Mouse (Mus musculus) retina, postnatal 7 days (tissue): ENCODE measurements around the gene 1110065P20Rik.

Source experiments
- DNase-seq: peaks from one replicate; pipeline ENCODE4 v3.0.0-alpha.2; 2012; ENCODE audit warnings: low read depth, low spot score

The 1110065P20Rik gene

GRCm38 (mm10) chr4:124850933-124851658 lies at the start of gene 1110065P20Rik:
Gene 1110065P20Rik (minus strand): TSS chr4:124851196.
- no peak for DNase-seq

GRCm38 (mm10) chr4:124899906-124900305 lies 48.9 kb upstream of the 1110065P20Rik start:
- no peak for DNase-seq

GRCm38 (mm10) chr4:124898428-124898827 lies 47.4 kb upstream of the 1110065P20Rik start:
- DNase-seq = no peak

- no peak for DNase-seq
Measured at GRCm38 (mm10) chr4:124894508-124895428, 43.8 kb upstream of the 1110065P20Rik start.

DNA sequence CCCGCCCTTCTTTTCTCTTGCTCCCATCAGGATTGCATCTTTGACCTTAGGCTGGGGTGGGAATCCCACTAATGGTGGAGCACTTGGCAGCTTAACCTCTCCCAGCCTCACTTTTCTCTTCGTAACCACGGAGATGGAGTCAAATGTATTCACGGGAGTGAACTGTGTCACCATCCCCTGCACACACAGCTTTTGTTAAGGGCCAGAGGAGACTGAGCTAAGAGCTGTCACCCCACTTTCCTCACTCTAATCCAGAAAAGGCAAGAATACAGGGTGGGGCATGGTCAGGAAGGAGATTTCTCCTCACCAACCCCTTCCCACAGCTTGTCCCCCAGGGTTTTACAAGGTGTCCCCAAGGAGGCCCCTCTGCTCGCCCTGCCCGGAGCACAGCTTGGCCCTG lies 42.8 kb upstream of the 1110065P20Rik start:
- DNase-seq = no peak

- DNase-seq = no peak
Measured at GRCm38 (mm10) chr4:124890831-124891230, 39.8 kb upstream of the 1110065P20Rik start.

DNA sequence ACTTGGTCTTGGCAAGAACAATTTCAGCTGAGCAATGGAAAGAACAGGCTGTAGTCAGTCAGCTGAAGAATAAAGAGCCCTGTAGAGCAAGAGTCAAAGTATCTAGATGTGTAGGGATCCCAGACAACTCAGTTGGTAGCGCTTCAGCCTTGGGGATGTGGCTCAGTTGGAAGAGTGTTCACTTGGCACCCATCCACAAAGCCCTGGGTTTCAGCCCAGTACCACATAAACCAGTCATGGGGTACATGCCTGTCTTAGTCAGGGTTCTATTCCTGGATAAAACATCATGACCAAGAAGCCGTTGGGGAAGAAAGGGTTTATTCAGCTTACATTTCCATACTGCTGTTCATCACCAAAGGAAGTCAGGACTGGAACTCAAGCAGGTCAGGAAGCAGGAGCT lies 38.9 kb upstream of the 1110065P20Rik start:
- no peak for DNase-seq

GRCm38 (mm10) chr4:124888702-124889101 lies 37.7 kb upstream of the 1110065P20Rik start:
- DNase-seq = no peak

- DNase-seq = no peak
Measured at GRCm38 (mm10) chr4:124882151-124882729, 31.2 kb upstream of the 1110065P20Rik start.

DNA sequence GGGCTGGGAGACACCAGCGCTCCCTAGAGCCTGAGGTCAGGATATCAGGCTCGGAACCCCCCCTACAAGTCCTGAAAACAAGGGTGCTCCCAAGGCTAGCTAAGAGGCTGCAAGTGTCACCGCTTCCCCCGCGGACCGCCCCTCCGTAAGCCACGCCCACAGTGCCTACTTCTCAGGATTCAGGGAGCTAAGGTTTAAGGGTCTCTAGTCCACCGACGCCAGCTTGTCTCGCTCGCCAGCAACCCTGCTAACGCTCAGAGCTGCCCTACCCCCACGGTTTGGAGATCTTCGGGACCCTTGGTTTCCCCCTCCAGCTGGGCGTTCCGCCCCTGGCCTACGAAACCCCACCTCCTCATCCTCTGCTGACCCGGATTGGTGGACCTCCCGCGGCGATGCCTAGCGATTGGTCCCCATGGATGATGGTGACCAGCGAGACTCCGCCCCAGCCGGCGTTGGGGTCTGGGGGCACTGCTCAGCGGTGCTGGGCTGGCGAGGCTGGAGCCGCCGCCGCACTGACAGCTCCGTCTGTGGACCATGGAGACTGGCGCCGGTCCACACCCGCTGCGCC lies 30.4 kb upstream of the 1110065P20Rik start:
- DNase-seq = peak; percentile 71

DNA sequence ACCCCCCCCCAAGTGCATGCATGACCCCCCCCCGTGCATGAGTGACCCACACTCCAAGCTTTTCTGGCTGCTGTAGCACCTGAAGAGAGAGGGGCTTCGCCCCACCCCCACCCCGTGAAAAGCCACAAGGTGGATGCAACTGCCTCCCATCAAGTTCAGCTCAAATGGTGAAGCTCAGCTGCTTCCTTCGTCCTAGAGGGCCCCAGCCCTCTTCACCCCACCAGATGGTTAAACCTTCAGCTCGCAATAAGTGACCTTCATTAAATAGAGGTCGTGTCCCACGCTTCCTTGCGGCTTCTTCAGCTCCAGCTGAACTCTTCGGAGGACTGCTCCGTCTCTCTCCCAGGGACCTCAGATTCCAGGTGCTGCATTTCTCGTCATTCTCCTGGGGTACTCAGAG lies 29.6 kb upstream of the 1110065P20Rik start, which contains the start of gene Epha10:
TSS of gene Epha10 (plus strand) at position 301 of the 400 bp plus-strand sequence.
- no peak for DNase-seq

- no peak for DNase-seq
Measured at GRCm38 (mm10) chr4:124872719-124873118, 21.7 kb upstream of the 1110065P20Rik start.

GRCm38 (mm10) chr4:124861283-124862188 lies 10.5 kb upstream of the 1110065P20Rik start, which contains the start of gene Maneal:
Gene Maneal (minus strand): TSS chr4:124862171.
- DNase-seq = no peak

DNA sequence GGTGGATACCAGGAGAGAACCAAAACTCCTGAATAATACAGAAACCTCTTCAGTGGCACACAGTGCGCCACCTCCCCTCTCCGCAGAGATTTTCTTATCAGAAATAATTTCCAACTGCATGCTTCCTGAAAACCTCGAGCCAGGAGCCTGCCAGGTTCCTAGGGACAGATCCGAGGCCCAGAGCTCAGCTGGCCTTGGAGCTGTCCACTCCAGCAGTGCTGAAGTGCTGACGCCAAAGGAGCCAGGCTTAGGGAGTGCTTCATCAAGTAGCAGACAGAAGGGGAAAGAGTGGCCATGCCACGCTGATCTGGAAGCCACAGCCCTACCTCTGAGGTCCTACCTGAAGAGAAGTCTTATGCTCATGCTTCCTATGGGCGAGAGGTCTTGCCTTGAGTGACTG lies 9.4 kb upstream of the 1110065P20Rik start:
- no peak for DNase-seq

- no peak for DNase-seq
Measured at GRCm38 (mm10) chr4:124858370-124858769, 7.4 kb upstream of the 1110065P20Rik start.

GRCm38 (mm10) chr4:124856294-124856693 lies 5.3 kb upstream of the 1110065P20Rik start:
- DNase-seq = no peak

DNA sequence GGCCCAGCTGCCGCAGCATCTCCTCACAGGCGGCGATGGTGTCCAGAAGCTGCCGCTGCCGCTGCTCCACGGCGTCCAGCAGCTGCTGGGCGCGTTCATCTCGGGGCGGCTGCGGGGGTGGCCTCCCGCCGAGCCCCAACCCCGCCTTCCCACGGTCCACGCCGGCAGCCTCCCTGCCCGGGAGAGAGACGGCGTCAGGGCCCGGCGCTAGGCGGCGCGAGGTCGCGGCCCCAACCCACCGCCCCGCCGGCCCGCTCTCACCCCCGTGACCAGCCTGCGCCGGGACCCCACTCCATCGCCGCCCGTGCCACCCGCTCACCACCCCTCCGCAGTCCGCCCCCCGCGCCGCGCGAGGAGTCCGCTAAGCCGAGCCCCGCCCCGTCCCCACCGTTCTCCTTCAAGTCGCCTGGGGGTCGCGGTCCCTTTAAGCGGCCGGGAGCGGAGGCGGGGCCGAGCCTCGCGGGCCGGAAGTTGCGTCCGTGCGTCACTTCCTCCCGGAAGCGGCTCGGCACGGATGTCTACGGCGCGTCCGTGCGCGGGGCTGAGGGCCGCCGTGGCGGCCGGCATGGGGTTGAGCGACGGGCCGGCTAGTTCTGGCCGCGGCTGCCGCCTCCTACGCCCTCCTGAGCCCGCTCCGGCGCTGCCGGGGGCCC lies 609 bp downstream of the 1110065P20Rik start, which contains the start of gene Yrdc:
TSS of gene Yrdc (plus strand) at position 419 of the 653 bp plus-strand sequence.
- DNase-seq = peak; percentile 92

DNA sequence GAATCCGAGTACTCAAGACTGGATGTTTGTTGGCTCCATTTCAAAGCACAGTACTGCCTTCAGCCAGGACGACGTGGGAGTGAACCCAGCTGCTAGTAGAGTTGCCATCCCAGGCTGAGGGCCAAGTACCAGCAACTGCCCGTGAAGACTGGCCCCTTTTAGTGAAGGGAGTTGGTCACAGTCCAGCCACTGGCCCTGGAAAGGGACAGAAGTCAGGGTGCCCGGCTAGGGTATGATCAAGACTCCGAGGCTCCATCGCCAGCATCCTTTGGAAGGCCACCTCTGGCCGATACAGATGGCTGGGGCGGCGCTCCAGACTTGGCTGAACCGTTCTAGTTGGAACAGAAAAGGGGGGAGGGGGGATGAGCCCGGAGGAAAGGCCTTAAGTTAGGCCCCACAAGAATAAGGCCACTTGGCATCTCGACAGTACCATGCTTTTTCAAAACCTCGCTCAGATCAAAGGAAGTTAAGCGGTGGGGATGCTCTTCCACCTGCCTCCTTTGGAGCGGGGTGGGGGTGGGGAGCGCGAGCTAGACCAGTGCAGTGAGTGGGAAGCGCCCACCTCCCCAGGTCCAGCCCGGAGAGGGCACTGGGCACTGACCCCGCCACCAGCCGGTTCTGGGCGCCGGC lies 1.2 kb downstream of the 1110065P20Rik start:
- no peak for DNase-seq

- DNase-seq = peak; percentile 70
Measured at GRCm38 (mm10) chr4:124847573-124847972, 3.4 kb downstream of the 1110065P20Rik start.
